Mouse (Mus musculus) cerebellum, adult 2 months (tissue): Measurements from ENCODE around the gene Tnfrsf17. TPM values are rescaled to one million over a fixed set of nuclear protein-coding genes. Genes with fewer than 3 reads are reported as not detected.

ENCODE experiments used
- DNase-seq, 2 experiments: peaks; one replicate each; pipeline ENCODE4 v3.0.0; 2021
- H3K27ac ChIP-seq: fragments of 200-500 bp; 2 replicates; pipeline ENCODE4 v1.5.1; 2012; ENCODE audit warnings: low read length, control low read depth, inconsistent platforms; ENCODE audit not compliant: insufficient read depth
- H3K27me3 ChIP-seq: fragments of 200-500 bp; 2 replicates; pipeline ENCODE4 v1.6.1; 2012; ENCODE audit warnings: inconsistent platforms, mild to moderate bottlenecking, low read length, moderate library complexity; ENCODE audit not compliant: control insufficient read depth, insufficient read depth
- H3K4me1 ChIP-seq: fragments of 200-500 bp; 2 replicates; pipeline ENCODE4 v1.6.1; 2011; ENCODE audit warnings: low read length; ENCODE audit not compliant: control insufficient read depth, insufficient read depth
- H3K4me3 ChIP-seq: fragments of 200-500 bp; replicated peaks from 2 replicates; pipeline ENCODE3; 2011; ENCODE audit warnings: mild to moderate bottlenecking, low read depth, low read length, control low read depth; ENCODE audit not compliant: insufficient read depth
- CTCF ChIP-seq: fragments of 200-500 bp; IDR thresholded peaks from 2 replicates; pipeline ENCODE4 v1.5.1; 2011; ENCODE audit warnings: low read depth, mild to moderate bottlenecking, control low read depth, low read length, moderate library complexity, borderline replicate concordance; ENCODE audit not compliant: insufficient read depth
- POLR2A ChIP-seq: fragments of 200-500 bp; IDR thresholded peaks from 2 replicates; pipeline ENCODE4 v1.6.1; 2011; ENCODE audit warnings: low read length, control low read depth, borderline replicate concordance; ENCODE audit not compliant: insufficient read depth
- WGBS: fragments of 180-500 bp; shearing (Covaris S2); methylation state at CpG from one replicate; pipeline ENCODE4 v1.1.7; 2018; 5-methylcytosine and 5-hydroxymethylcytosine counted together
- polyA plus RNA-seq: library from polyadenylated mRNA; depleted of rRNA; stranded (reverse); fragments of >200 nt; gene quantifications from 2 replicates; pipeline ENCODE4 v1.2.3, GENCODE M21; 2012

Tnfrsf17 gene
- polyA plus RNA-seq, 1 experiment = 0.46 TPM

GRCm38 (mm10) chr16:11317324-11317723 is 3.7 kb downstream of the Tnfrsf17 start:
- DNase-seq = no peak
- no peaks in the 10 kb centered on the region for H3K27me3 ChIP-seq
- no peak overlapping the region for H3K27ac ChIP-seq
- H3K4me3 ChIP-seq = no peak overlapping the region
- H3K4me1 ChIP-seq = no peaks in the 10 kb centered on the region
- WGBS = 67% methylated on average over 6 of the region's 6 CpGs
- TF ChIP-seq CTCF = no peak
- TF ChIP-seq POLR2A = no peak

DNA sequence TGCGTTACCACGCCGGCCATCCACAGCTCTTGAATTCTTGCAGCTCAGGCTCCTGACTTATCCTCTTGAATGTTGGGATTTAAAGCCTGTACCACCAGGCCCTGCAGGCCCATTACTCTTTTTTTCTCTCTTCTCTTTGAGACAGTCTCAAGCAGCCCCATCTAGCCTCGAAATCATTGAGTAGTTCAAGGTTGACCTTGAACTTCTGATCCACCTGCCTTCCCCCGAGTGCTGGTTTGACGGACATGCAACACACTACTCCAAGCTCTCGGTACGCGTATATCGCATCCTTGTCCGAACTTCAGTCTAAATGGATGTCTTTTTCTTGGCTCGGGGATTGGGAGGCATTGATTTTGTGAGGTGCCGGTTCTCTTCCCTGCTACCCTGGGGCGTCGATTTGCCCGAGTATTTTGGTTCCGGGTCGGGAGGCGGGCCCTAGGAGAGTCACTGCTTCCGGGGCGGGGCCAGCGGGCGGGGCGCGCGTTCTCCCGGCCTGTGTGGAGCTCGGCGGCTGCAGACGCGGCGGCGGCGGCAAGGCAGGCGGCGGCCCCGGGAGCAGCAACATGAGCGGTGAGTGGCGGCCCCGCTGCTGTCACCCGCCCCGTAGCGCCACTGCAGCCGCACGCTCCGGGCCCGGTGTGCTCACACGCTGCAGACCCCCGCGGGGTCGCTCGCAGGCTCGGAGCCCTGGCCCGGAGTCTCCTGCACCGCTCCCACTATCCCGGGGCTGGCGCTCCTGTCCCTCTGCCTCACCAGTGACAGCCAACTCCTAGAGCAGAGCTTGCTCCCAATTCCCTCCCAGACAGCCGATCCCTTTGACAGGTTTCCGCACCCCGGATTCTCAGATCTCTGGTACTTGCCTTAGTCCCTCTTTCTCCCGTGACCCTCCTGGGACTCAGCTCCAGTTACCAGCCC is 9.1 kb downstream of the Tnfrsf17 start, which contains the start of gene Snx29:
Gene Snx29 (plus strand): TSS at position 500 of the 915 bp plus-strand sequence.
- WGBS = 4% methylated on average over 61 of the region's 61 CpGs
- peak; percentile 96 to 99 for DNase-seq
- Histone ChIP-seq H3K4me1 (0 out of 2 replicates have a peak, but pooled peaks cover 4% of the 10 kb centered on the region), H3K27me3 (no peaks in the 10 kb centered on the region), H3K27ac (peak within 1 kb of the TSS; percentile 57), H3K4me3 (peak within 1 kb of the TSS; percentile 94)
- TF ChIP-seq POLR2A = peak; percentile 87
- no peak for TF ChIP-seq CTCF

- TF ChIP-seq CTCF = no peak
- no peak for TF ChIP-seq POLR2A
- DNase-seq = peak in 1 of 2 experiments; percentile 25
- peak overlapping the region; percentile 64 for H3K4me3 ChIP-seq
- H3K4me1 ChIP-seq = 0 out of 2 replicates have a peak, but pooled peaks cover 4% of the 10 kb centered on the region
- H3K27me3 ChIP-seq = no peaks in the 10 kb centered on the region
- peak overlapping the region; percentile 57 for H3K27ac ChIP-seq
- under 1% methylated on average over 17 of the region's 17 CpGs for WGBS
Observed at GRCm38 (mm10) chr16:11323324-11324051, 9.9 kb downstream of the Tnfrsf17 start.

DNA sequence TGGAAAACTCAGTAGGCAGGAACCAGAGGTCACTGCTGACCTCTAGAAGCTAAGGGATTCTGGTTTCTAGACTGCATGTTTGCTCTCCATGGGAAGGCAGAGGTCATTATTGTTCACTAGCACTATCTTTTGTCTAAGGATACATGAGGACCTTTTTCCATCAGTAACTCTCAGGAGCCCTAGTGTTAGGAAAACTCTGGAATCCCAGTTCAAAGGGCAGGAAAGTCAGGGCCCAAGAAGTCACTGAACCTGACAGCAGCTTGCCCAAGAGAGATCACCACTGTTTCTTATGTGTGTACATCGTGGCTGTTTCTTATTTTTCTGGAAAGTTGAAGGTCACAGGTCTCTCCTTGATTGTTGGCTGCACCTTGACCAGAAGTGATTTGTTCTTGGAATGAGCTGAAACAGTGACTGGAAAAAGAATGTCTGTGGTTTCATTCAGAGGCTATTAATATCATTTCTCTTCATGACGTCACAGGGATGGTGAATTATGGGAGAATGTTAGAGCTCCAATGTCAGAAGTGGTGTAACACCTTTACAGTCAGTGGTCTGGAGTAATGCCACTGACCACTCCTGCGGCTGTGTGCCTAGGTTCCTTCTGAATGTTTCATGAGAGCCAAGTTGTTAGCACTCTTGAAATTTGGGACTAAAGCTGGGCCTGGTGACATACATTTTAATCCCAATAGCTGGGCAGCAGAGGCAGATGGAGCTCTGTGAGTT is 16.6 kb downstream of the Tnfrsf17 start:
- TF ChIP-seq POLR2A (no peak), CTCF (no peak)
- no peak overlapping the region for H3K27ac ChIP-seq
- 70% methylated on average over 3 of the region's 3 CpGs for WGBS
- H3K4me3 ChIP-seq = no peak overlapping the region
- no peaks in the 10 kb centered on the region for H3K4me1 ChIP-seq
- DNase-seq = no peak
- no peaks in the 10 kb centered on the region for H3K27me3 ChIP-seq

DNA sequence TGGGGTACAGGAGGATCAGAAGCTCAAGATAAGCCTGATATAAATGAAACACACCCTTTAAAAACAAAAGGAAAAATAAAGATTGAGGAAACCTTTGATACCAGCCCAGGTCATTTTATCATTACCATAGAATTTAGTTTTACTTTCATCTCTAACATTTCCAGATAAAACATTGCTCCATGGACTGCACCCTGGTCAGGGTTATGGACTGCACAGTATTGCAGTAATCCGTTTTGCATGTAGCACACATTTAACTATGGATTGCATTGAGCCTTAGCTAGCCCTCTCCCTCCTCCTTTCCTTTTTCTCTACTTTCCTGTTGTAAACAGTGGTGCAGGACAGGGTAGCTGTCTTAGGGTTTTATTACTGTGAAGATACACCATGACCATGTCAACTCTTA is 17.4 kb downstream of the Tnfrsf17 start:
- Histone ChIP-seq H3K4me1 (no peaks in the 10 kb centered on the region), H3K4me3 (no peak overlapping the region), H3K27me3 (no peaks in the 10 kb centered on the region), H3K27ac (no peak overlapping the region)
- DNase-seq = no peak
- TF ChIP-seq CTCF (no peak), POLR2A (no peak)
- 80% methylated on average over 1 of the region's 1 CpGs for WGBS

GRCm38 (mm10) chr16:11343292-11343815 is 29.7 kb downstream of the Tnfrsf17 start:
- no peak overlapping the region for H3K27ac ChIP-seq
- no peak for DNase-seq
- WGBS = 83% methylated on average over 4 of the region's 4 CpGs
- H3K4me3 ChIP-seq = no peak overlapping the region
- no peaks in the 10 kb centered on the region for H3K4me1 ChIP-seq
- no peaks in the 10 kb centered on the region for H3K27me3 ChIP-seq
- TF ChIP-seq CTCF (no peak), POLR2A (no peak)

- WGBS = 82% methylated on average over 7 of the region's 7 CpGs
- Histone ChIP-seq H3K27me3 (no peaks in the 10 kb centered on the region), H3K4me3 (no peak overlapping the region), H3K27ac (no peak overlapping the region), H3K4me1 (no peaks in the 10 kb centered on the region)
- TF ChIP-seq CTCF (no peak), POLR2A (no peak)
- DNase-seq = no peak
Observed at GRCm38 (mm10) chr16:11351903-11352302, 38.3 kb downstream of the Tnfrsf17 start.
